Mouse (Mus musculus) small intestine, adult 2 months (tissue): ENCODE measurements around the gene Optc. TPM values are rescaled to one million over a fixed set of nuclear protein-coding genes. Genes with fewer than 3 reads are reported as not detected.

ENCODE experiments used
- H3K27ac ChIP-seq: fragments of 200-500 bp; 2 replicates; pipeline ENCODE4 v1.5.1; 2012; ENCODE audit warnings: low read depth, low read length, control low read depth, inconsistent platforms; ENCODE audit not compliant: insufficient read depth
- H3K27me3 ChIP-seq: fragments of 200-500 bp; 2 replicates; pipeline ENCODE4 v1.6.1; 2012; ENCODE audit warnings: mild to moderate bottlenecking, moderate library complexity, low read length, inconsistent platforms; ENCODE audit not compliant: control insufficient read depth, insufficient read depth
- H3K36me3 ChIP-seq: fragments of 200-500 bp; 2 replicates; pipeline ENCODE4 v1.6.1; 2012; ENCODE audit warnings: mild to moderate bottlenecking, low read length, control low read depth, inconsistent platforms; ENCODE audit not compliant: control insufficient read depth, insufficient read depth
- H3K4me1 ChIP-seq: fragments of 200-500 bp; 2 replicates; pipeline ENCODE4 v1.6.1; 2012; ENCODE audit warnings: low read length, inconsistent platforms, mixed read lengths; ENCODE audit not compliant: control insufficient read depth, insufficient read depth, insufficient read length
- H3K4me3 ChIP-seq: fragments of 200-500 bp; 2 replicates; pipeline ENCODE4 v1.5.1; 2012; ENCODE audit warnings: low read depth, mild to moderate bottlenecking, control low read depth, inconsistent platforms, low read length, moderate library complexity
- CTCF ChIP-seq: fragments of 200-500 bp; IDR thresholded peaks from 2 replicates; pipeline ENCODE4 v1.5.1; 2012; ENCODE audit warnings: low read depth, mild to moderate bottlenecking, control low read depth, inconsistent platforms, low read length, moderate library complexity, mixed read lengths; ENCODE audit not compliant: insufficient replicate concordance, insufficient read length; ENCODE audit errors: extremely low read depth
- POLR2A ChIP-seq: fragments of 200-500 bp; IDR thresholded peaks from 2 replicates; pipeline ENCODE4 v1.6.1; 2012; ENCODE audit warnings: low read depth, mild to moderate bottlenecking, control low read depth, inconsistent platforms, low read length, moderate library complexity
- WGBS: fragments of 180-500 bp; shearing (Covaris S2); methylation state at CpG from one replicate; pipeline ENCODE4 v1.1.7; 2018; 5-methylcytosine and 5-hydroxymethylcytosine counted together
- polyA plus RNA-seq: library from polyadenylated mRNA; depleted of rRNA; stranded (reverse); fragments of >200 nt; gene quantifications from 2 replicates; pipeline ENCODE4 v1.2.3, GENCODE M21; 2012; rRNA removed

The Optc gene
- polyA plus RNA-seq, 1 experiment: 8.3 TPM

GRCm38 (mm10) chr1:133855274-133856017, 52.4 kb downstream of the Optc start:
- no peak overlapping the region for H3K27ac ChIP-seq
- no peaks in the 10 kb centered on the region for H3K36me3 ChIP-seq
- 0 out of 2 replicates have a peak, but pooled peaks cover 2% of the 10 kb centered on the region for H3K4me1 ChIP-seq
- TF ChIP-seq CTCF (no peak), POLR2A (no peak)
- H3K27me3 ChIP-seq: peaks cover 2% of the 10 kb centered on the region; the same call in 1 of the 2 replicates
- 35% methylated on average over 15 of the region's 15 CpGs for WGBS
- H3K4me3 ChIP-seq: no peak overlapping the region

DNA sequence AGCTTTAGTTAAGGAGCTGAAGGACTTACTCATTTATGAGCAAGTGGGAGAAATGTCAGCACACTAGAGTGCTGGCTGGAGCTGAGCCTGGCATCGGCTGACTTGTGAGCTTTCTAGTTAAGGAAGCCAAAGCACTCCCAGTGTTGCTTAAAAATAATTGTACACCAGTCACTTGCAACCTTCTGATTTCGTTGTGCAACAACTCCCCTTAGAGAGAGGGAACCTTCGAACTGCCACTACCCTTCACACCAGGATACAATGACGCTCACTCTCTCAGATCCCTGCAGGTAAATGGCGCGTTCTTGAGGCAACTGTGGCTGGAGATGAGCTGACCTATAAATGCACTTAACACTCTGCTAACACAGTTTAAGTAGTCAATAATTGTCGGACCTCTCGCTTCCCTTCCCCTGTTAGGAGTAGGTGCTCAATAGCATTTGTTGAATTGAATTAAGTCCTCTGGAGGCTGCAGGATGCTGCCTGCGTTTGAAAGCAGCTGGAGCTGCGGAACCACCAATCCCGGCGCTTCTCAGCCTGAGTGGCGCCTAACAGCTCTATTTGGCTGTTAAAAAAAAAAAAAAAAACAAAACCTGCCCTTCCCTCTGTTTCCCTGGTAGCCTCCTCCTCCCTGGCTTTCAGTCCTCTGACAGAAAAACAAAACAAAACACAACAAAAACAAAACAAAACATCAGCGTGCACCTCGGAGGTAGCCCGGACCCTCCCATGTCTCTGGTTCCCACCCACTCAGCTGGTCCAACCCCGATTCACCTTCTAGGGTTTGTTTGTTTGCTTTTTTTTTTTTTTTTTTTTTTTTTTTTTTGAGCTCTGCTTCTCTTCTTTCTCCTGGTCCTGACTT, 53.2 kb downstream of the Optc start:
- 0 out of 2 replicates have a peak, but pooled peaks cover 2% of the 10 kb centered on the region for H3K4me1 ChIP-seq
- H3K27ac ChIP-seq: no peak overlapping the region
- TF ChIP-seq POLR2A (no peak), CTCF (no peak)
- WGBS: 14% methylated on average over 17 of the region's 17 CpGs
- H3K27me3 ChIP-seq: peaks cover 2% of the 10 kb centered on the region; the same call in 1 of the 2 replicates
- H3K4me3 ChIP-seq: no peak overlapping the region; the same call in 1 of the 2 replicates
- H3K36me3 ChIP-seq: no peaks in the 10 kb centered on the region

Other genes with a start within 250 kb of the Optc start
- gene Zbed6, start 247.1 kb downstream of the Optc start, polyA plus RNA-seq: 0.61 and 1.0 TPM in 2 replicates
- 0.29 and 1.1 TPM in 2 replicates for gene Gm38394, start 246.7 kb downstream of the Optc start, polyA plus RNA-seq
- gene Lax1, start 217.9 kb downstream of the Optc start, polyA plus RNA-seq: 4.3 and 8.2 TPM in 2 replicates
- 5.0 and 5.5 TPM in 2 replicates for gene Atp2b4, start 107.0 kb downstream of the Optc start, polyA plus RNA-seq
- gene Prelp, start 13.4 kb upstream of the Optc start, polyA plus RNA-seq: 11.4 and 14.2 TPM in 2 replicates
- 0.48 and 0.86 TPM in 2 replicates for gene Fmod, start 129.3 kb upstream of the Optc start, polyA plus RNA-seq
- 18.0 and 73.7 TPM in 2 replicates for gene Btg2, start 171.1 kb upstream of the Optc start, polyA plus RNA-seq
- 1.6 TPM in 1 of 2 replicates, not detected in the other for gene Chit1, start 203.2 kb upstream of the Optc start, polyA plus RNA-seq